Mouse (Mus musculus) heart, adult 2 months (tissue): ENCODE results near the gene Cntn4. TPM values are rescaled to one million over a fixed set of nuclear protein-coding genes. Genes with fewer than 3 reads are reported as not detected.

Source experiments
- DNase-seq, 2 experiments: peaks; one replicate each; pipeline ENCODE4 v3.0.0; 2021
- H3K27ac ChIP-seq: fragments of 200-600 bp; 2 replicates; pipeline ENCODE4 v1.8.1; 2022
- H3K27me3 ChIP-seq: fragments of 200-500 bp; 2 replicates; pipeline ENCODE4 v1.6.1; 2012; ENCODE audit warnings: mild to moderate bottlenecking, low read length, inconsistent platforms, mixed read lengths; ENCODE audit not compliant: control insufficient read depth, insufficient read depth
- H3K36me3 ChIP-seq: fragments of 200-500 bp; 2 replicates; pipeline ENCODE4 v1.6.1; 2012; ENCODE audit warnings: low read length, inconsistent platforms; ENCODE audit not compliant: control insufficient read depth, insufficient read depth
- H3K4me1 ChIP-seq: fragments of 200-500 bp; 2 replicates; pipeline ENCODE4 v1.6.1; 2011; ENCODE audit warnings: low read length; ENCODE audit not compliant: control insufficient read depth, insufficient read depth
- H3K4me3 ChIP-seq: fragments of 200-600 bp; 2 replicates; pipeline ENCODE4 v1.8.1; 2022
- H3K79me2 ChIP-seq: fragments of 200-500 bp; replicated peaks from 2 replicates; pipeline ENCODE4 v1.6.1; 2012; ENCODE audit warnings: mild to moderate bottlenecking, inconsistent platforms, low read length, moderate library complexity, mixed read lengths; ENCODE audit not compliant: control insufficient read depth, insufficient read depth
- H3K9ac ChIP-seq: fragments of 200-500 bp; 2 replicates; pipeline ENCODE4 v1.6.1; 2012; ENCODE audit warnings: low read depth, mild to moderate bottlenecking, control low read depth, inconsistent platforms, low read length, mixed read lengths
- CTCF ChIP-seq: fragments of 200-600 bp; IDR thresholded peaks from 2 replicates; pipeline ENCODE4 v1.8.1; 2022; ENCODE audit warnings: antibody characterized with exemption, mild to moderate bottlenecking, moderate library complexity
- EP300 ChIP-seq: fragments of 200-500 bp; IDR thresholded peaks from 2 replicates; pipeline ENCODE4 v1.6.1; 2011; ENCODE audit warnings: low read depth, low read length, control low read depth; ENCODE audit not compliant: insufficient read depth
- POLR2A ChIP-seq: fragments of 200-500 bp; IDR thresholded peaks from 2 replicates; pipeline ENCODE4 v1.6.1; 2011; ENCODE audit warnings: mild to moderate bottlenecking, low read depth, low read length, control low read depth; ENCODE audit not compliant: insufficient read depth
- WGBS: fragments of 180-500 bp; shearing (Covaris S2); methylation state at CpG from one replicate; pipeline ENCODE4 v1.1.7; 2018; 5-methylcytosine and 5-hydroxymethylcytosine counted together
- intact Hi-C: fragments of 180-260 bp; cut with DNase I; formaldehyde crosslinking; loops from one replicate; pipeline ENCODE4 v1.15.1; 2025
- polyA plus RNA-seq: library from polyadenylated mRNA; depleted of rRNA; stranded (reverse); fragments of >200 nt; gene quantifications from 2 replicates; pipeline ENCODE4 v1.2.3, GENCODE M21; 2012
- total RNA-seq, 2 experiments: library from RNA; stranded (reverse); gene quantifications; 2 replicates each; pipeline ENCODE4 v1.2.3; 2021

The Cntn4 gene
- total and polyA plus RNA-seq, 3 experiments = 0.04 TPM; not detected in 2

GRCm38 (mm10) chr6:106727703-106728102, 1050.2 kb downstream of the Cntn4 start:
- no peaks in the 10 kb centered on the region for H3K79me2 ChIP-seq
- no peaks in the 10 kb centered on the region for H3K4me1 ChIP-seq
- no peak for DNase-seq
- no peak overlapping the region for H3K4me3 ChIP-seq
- no peak overlapping the region for H3K9ac ChIP-seq
- no peak overlapping the region for H3K27ac ChIP-seq
- WGBS = 56% methylated on average over 1 of the region's 1 CpGs
- H3K36me3 ChIP-seq = no peaks in the 10 kb centered on the region
- no peaks in the 10 kb centered on the region for H3K27me3 ChIP-seq
- TF ChIP-seq POLR2A (no peak), CTCF (no peak), EP300 (no peak)
- intact Hi-C loops = no loop called here

- WGBS = 58% methylated on average over 4 of the region's 4 CpGs
- Histone ChIP-seq H3K27me3 (no peaks in the 10 kb centered on the region), H3K36me3 (no peaks in the 10 kb centered on the region), H3K27ac (no peak overlapping the region), H3K4me1 (no peaks in the 10 kb centered on the region), H3K9ac (no peak overlapping the region), H3K79me2 (no peaks in the 10 kb centered on the region), H3K4me3 (no peak overlapping the region)
- no peak for DNase-seq
- intact Hi-C loops = no loop called here
- TF ChIP-seq CTCF = no peak
- TF ChIP-seq POLR2A = no peak
- TF ChIP-seq EP300 = no peak
These were observed 1052.3 kb downstream of the Cntn4 start for GRCm38 (mm10) chr6:106729682-106730314.

- Histone ChIP-seq H3K36me3 (no peaks in the 10 kb centered on the region), H3K4me3 (no peak overlapping the region), H3K79me2 (no peaks in the 10 kb centered on the region), H3K27ac (no peak overlapping the region), H3K4me1 (no peaks in the 10 kb centered on the region), H3K9ac (no peak overlapping the region), H3K27me3 (no peaks in the 10 kb centered on the region)
- intact Hi-C loops = no loop called here
- TF ChIP-seq POLR2A (no peak), CTCF (no peak), EP300 (no peak)
- 56% methylated on average over 4 of the region's 4 CpGs for WGBS
- DNase-seq = no peak
These were observed 1055.1 kb downstream of the Cntn4 start for GRCm38 (mm10) chr6:106732563-106732962.

- H3K27ac ChIP-seq = no peak overlapping the region
- no peak overlapping the region for H3K9ac ChIP-seq
- no peaks in the 10 kb centered on the region for H3K27me3 ChIP-seq
- WGBS = 59% methylated on average over 3 of the region's 3 CpGs
- no peak for DNase-seq
- H3K4me1 ChIP-seq = no peaks in the 10 kb centered on the region
- intact Hi-C loops = no loop called here
- no peak for TF ChIP-seq POLR2A
- TF ChIP-seq CTCF = no peak
- TF ChIP-seq EP300 = no peak
- H3K4me3 ChIP-seq = no peak overlapping the region
- no peaks in the 10 kb centered on the region for H3K79me2 ChIP-seq
- no peaks in the 10 kb centered on the region for H3K36me3 ChIP-seq
These were observed 1060.8 kb downstream of the Cntn4 start for GRCm38 (mm10) chr6:106738229-106738628.

GRCm38 (mm10) chr6:106740244-106740825, 1062.9 kb downstream of the Cntn4 start:
- no peaks in the 10 kb centered on the region for H3K79me2 ChIP-seq
- 88% methylated on average over 1 of the region's 1 CpGs for WGBS
- no peak overlapping the region for H3K27ac ChIP-seq
- H3K4me3 ChIP-seq = no peak overlapping the region
- no peak for DNase-seq
- H3K9ac ChIP-seq = no peak overlapping the region
- no peaks in the 10 kb centered on the region for H3K27me3 ChIP-seq
- H3K4me1 ChIP-seq = no peaks in the 10 kb centered on the region
- no peak for TF ChIP-seq POLR2A
- TF ChIP-seq EP300 = no peak
- TF ChIP-seq CTCF = no peak
- intact Hi-C loops = no loop called here
- no peaks in the 10 kb centered on the region for H3K36me3 ChIP-seq

GRCm38 (mm10) chr6:106743556-106744233, 1066.2 kb downstream of the Cntn4 start:
- intact Hi-C loops = no loop called here
- Histone ChIP-seq H3K4me3 (no peak overlapping the region), H3K9ac (no peak overlapping the region), H3K27ac (no peak overlapping the region), H3K79me2 (no peaks in the 10 kb centered on the region), H3K36me3 (no peaks in the 10 kb centered on the region), H3K4me1 (no peaks in the 10 kb centered on the region), H3K27me3 (no peaks in the 10 kb centered on the region)
- no peak for TF ChIP-seq EP300
- no peak for TF ChIP-seq CTCF
- TF ChIP-seq POLR2A = no peak
- WGBS = 74% methylated on average over 7 of the region's 7 CpGs
- DNase-seq = no peak
